Mouse (Mus musculus) embryonic facial prominence, embryonic 11.5 days (tissue): ENCODE measurements at regions not wholly inside any gene's neighbourhood (a gene's known extent, or its start where the extent isn't known, plus 50 kb on each side); places are given as distances from the start of the nearest gene placed in this dataset.

Experiments
- ATAC-seq: fragments of 200-750 bp; cut with Nextera tagmentation; replicated peaks from 2 replicates; pipeline ENCODE4 v1.8.0; 2017; ENCODE audit warnings: low read depth; ENCODE audit not compliant: insufficient number of reproducible peaks, low FRiP score, low TSS enrichment
- DNase-seq: peaks from one replicate; pipeline ENCODE4 v3.0.0-alpha.2; 2015; ENCODE audit warnings: low spot score
- H3K27ac ChIP-seq: fragments of 300-500 bp; sonication (generic); replicated peaks from 2 replicates; pipeline ENCODE4 v1.5.1; 2014; ENCODE audit warnings: mild to moderate bottlenecking, low read depth, low read length, control low read depth
- H3K27me3 ChIP-seq: fragments of 300-500 bp; sonication (generic); 2 replicates; pipeline ENCODE4 v1.6.1; 2014; ENCODE audit warnings: mild to moderate bottlenecking, low read length, moderate library complexity, mixed read lengths; ENCODE audit not compliant: control insufficient read depth, insufficient read depth
- H3K36me3 ChIP-seq: fragments of 300-500 bp; sonication (generic); replicated peaks from 2 replicates; pipeline ENCODE4 v1.6.1; 2014; ENCODE audit warnings: low read depth, mild to moderate bottlenecking, low read length, moderate library complexity, mixed read lengths; ENCODE audit not compliant: control insufficient read depth, insufficient read depth
- H3K4me1 ChIP-seq: fragments of 300-500 bp; sonication (generic); 2 replicates; pipeline ENCODE4 v1.6.1; 2014; ENCODE audit warnings: low read length, mixed read lengths; ENCODE audit not compliant: control insufficient read depth, insufficient read depth
- H3K4me2 ChIP-seq: fragments of 300-500 bp; sonication (generic); 2 replicates; pipeline ENCODE4 v1.6.1; 2014; ENCODE audit warnings: low read depth, mild to moderate bottlenecking, control low read depth, low read length, moderate library complexity
- H3K4me3 ChIP-seq: fragments of 300-500 bp; sonication (generic); 2 replicates; pipeline ENCODE4 v1.5.1; 2014; ENCODE audit warnings: low read depth, low read length, control low read depth
- H3K9ac ChIP-seq: fragments of 300-500 bp; sonication (generic); replicated peaks from 2 replicates; pipeline ENCODE4 v1.6.1; 2014; ENCODE audit warnings: mild to moderate bottlenecking, control low read depth, low read length
- H3K9me3 ChIP-seq: fragments of 300-500 bp; sonication (generic); replicated peaks from 2 replicates; pipeline ENCODE4 v1.6.1; 2016; ENCODE audit warnings: mild to moderate bottlenecking, low read length, inconsistent platforms, mixed read lengths; ENCODE audit not compliant: control insufficient read depth
- WGBS: fragments of 180-500 bp; shearing (Covaris S2); extraction: QIAGEN DNeasy Blood & Tissue Kit; methylation state at CpG from one replicate; pipeline ENCODE4 v1.1.7; 2014; 5-methylcytosine and 5-hydroxymethylcytosine counted together

DNA sequence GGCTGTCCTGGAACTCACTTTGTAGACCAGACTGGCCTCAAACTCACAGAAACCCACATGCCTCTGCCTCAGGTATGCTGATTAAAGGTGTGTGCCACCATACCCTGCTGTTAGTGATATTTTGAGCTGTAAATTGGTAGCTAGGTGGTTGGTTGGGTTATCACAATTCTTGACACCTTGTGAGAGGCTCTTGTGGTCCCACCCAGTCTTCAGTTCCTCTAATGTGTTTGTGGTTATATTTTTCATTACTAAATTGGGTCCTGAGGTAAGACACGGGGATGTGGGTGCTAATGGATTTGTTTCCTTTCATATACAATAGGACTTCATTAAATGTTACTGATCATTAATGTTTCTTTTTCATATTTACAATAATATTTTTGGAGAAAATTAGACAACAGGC lies 189.9 kb upstream of the Itga4 start:
- ATAC-seq (no peak), DNase-seq (no peak)
- 93% methylated on average over 1 of the region's 1 CpGs for whole genome bisulfite sequencing
- no peaks in the 10 kb centered on the region for H3K9me3 ChIP-seq
- no peak overlapping the region for H3K4me3 ChIP-seq
- no peaks in the 10 kb centered on the region for H3K36me3 ChIP-seq
- 0 out of 2 replicates have a peak, but pooled peaks cover 2% of the 10 kb centered on the region for H3K4me1 ChIP-seq
- H3K27ac ChIP-seq: no peak overlapping the region
- no peak overlapping the region for H3K4me2 ChIP-seq
- H3K9ac ChIP-seq: no peak overlapping the region
- no peaks in the 10 kb centered on the region for H3K27me3 ChIP-seq

DNA sequence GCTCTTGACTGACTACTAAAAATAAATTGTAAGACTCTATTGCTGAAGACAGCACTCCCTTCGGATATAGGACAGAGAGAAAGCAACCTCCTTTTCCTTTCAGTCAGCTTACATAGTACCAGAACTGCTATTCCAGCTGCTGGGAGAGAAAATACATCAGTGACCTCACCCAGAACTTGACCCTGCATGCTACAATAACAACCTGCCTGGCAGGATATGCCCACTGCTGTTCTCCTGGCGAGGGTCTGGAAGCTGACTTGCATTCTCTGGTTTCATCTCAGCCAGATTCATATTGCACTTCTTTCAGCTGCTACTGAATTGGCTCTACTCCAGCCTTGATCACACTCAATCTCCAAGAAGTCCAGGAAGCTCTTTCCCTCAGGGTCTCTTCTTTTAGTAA lies 179.1 kb upstream of the Itga4 start:
- no peak overlapping the region for H3K4me3 ChIP-seq
- 41% methylated on average over 2 of the region's 2 CpGs for WGBS
- no peaks in the 10 kb centered on the region for H3K4me1 ChIP-seq
- no peaks in the 10 kb centered on the region for H3K27me3 ChIP-seq
- DNase-seq (no peak), ATAC-seq (no peak)
- H3K4me2 ChIP-seq: no peak overlapping the region
- H3K9me3 ChIP-seq: no peaks in the 10 kb centered on the region
- no peak overlapping the region for H3K9ac ChIP-seq
- no peak overlapping the region for H3K27ac ChIP-seq
- H3K36me3 ChIP-seq: no peaks in the 10 kb centered on the region

- Histone ChIP-seq H3K4me2 (no peak overlapping the region), H3K9ac (no peak overlapping the region), H3K9me3 (no peaks in the 10 kb centered on the region), H3K4me1 (no peaks in the 10 kb centered on the region), H3K36me3 (no peaks in the 10 kb centered on the region), H3K27ac (no peak overlapping the region), H3K4me3 (no peak overlapping the region), H3K27me3 (no peaks in the 10 kb centered on the region)
- no peak for ATAC-seq
- DNase-seq: no peak
- 65% methylated on average over 5 of the region's 5 CpGs for WGBS
Observed at GRCm38 (mm10) chr2:79078836-79079394, 176.3 kb upstream of the Itga4 start.

DNA sequence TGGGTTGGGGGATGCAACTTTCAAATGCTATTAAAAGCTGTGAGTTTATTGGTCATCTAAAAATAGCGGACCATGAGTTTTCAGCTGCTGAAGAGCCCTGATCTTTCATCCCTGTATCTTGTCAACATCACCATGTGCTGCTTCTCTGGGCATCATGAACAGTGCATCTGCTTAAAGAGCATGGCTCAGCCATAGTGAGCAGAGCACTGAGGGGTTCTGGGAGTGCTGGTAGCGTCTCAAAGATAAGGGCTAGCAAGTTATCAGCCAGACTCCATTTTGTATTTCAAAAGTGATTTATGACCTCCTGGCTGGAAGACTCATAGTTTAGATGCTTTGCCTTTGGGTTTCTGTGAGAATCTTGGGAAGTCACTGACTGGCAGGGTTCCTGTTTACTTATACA lies 173.5 kb upstream of the Itga4 start:
- no peaks in the 10 kb centered on the region for H3K27me3 ChIP-seq
- H3K27ac ChIP-seq: no peak overlapping the region

GRCm38 (mm10) chr2:79086280-79086679 lies 168.9 kb upstream of the Itga4 start:
- no peak for DNase-seq
- WGBS: 88% methylated on average over 4 of the region's 4 CpGs
- no peak overlapping the region for H3K9ac ChIP-seq
- H3K4me3 ChIP-seq: no peak overlapping the region
- H3K27me3 ChIP-seq: no peaks in the 10 kb centered on the region
- no peak overlapping the region for H3K4me2 ChIP-seq
- H3K27ac ChIP-seq: no peak overlapping the region
- no peaks in the 10 kb centered on the region for H3K9me3 ChIP-seq
- H3K36me3 ChIP-seq: no peaks in the 10 kb centered on the region
- H3K4me1 ChIP-seq: no peaks in the 10 kb centered on the region
- ATAC-seq: no peak

More for the DNA sequence above, 173.5 kb upstream of the Itga4 start:
- DNase-seq (no peak), ATAC-seq (no peak)
- Histone ChIP-seq H3K4me1 (no peaks in the 10 kb centered on the region), H3K4me3 (no peak overlapping the region), H3K4me2 (no peak overlapping the region), H3K9me3 (no peaks in the 10 kb centered on the region), H3K9ac (no peak overlapping the region), H3K36me3 (no peaks in the 10 kb centered on the region)
- WGBS: 91% methylated on average over 2 of the region's 2 CpGs

- Histone ChIP-seq H3K36me3 (no peaks in the 10 kb centered on the region), H3K27me3 (no peaks in the 10 kb centered on the region), H3K4me3 (no peak overlapping the region), H3K4me1 (no peaks in the 10 kb centered on the region), H3K27ac (no peak overlapping the region), H3K9me3 (no peaks in the 10 kb centered on the region), H3K9ac (no peak overlapping the region), H3K4me2 (no peak overlapping the region)
- ATAC-seq (no peak), DNase-seq (no peak)
- 45% methylated on average over 9 of the region's 9 CpGs for WGBS
Observed at GRCm38 (mm10) chr2:79086857-79087578, 168.2 kb upstream of the Itga4 start.

- no peaks in the 10 kb centered on the region for H3K9me3 ChIP-seq
- DNase-seq (peak; percentile 81), ATAC-seq (peak; percentile 80; the same call in 1 of the 2 replicates)
- no peaks in the 10 kb centered on the region for H3K27me3 ChIP-seq
- H3K36me3 ChIP-seq: no peaks in the 10 kb centered on the region
- H3K4me2 ChIP-seq: no peak overlapping the region
- H3K9ac ChIP-seq: no peak overlapping the region
- H3K4me3 ChIP-seq: no peak overlapping the region
- H3K4me1 ChIP-seq: no peaks in the 10 kb centered on the region
- H3K27ac ChIP-seq: no peak overlapping the region
- 29% methylated on average over 9 of the region's 9 CpGs for WGBS
Observed at GRCm38 (mm10) chr2:79087600-79088205, 167.5 kb upstream of the Itga4 start.

- no peak overlapping the region for H3K4me3 ChIP-seq
- no peak overlapping the region for H3K4me2 ChIP-seq
- H3K9me3 ChIP-seq: no peaks in the 10 kb centered on the region
- no peak overlapping the region for H3K27ac ChIP-seq
- 86% methylated on average over 2 of the region's 2 CpGs for WGBS
- H3K36me3 ChIP-seq: no peaks in the 10 kb centered on the region
- DNase-seq: no peak
- H3K4me1 ChIP-seq: no peaks in the 10 kb centered on the region
- H3K27me3 ChIP-seq: no peaks in the 10 kb centered on the region
- H3K9ac ChIP-seq: no peak overlapping the region
- ATAC-seq: no peak
Observed at GRCm38 (mm10) chr2:79090273-79090672, 165.0 kb upstream of the Itga4 start.
